Mouse (Mus musculus): ENCODE results near the gene Ushbp1. TPM values are rescaled to one million over a fixed set of nuclear protein-coding genes. Genes with fewer than 3 reads are reported as not detected.
A peak's percentile ranks its signal among the peaks of the same experiment; 100 is the strongest.

Gene Ushbp1
- total RNA-seq (2012; rRNA removed) (0.04 TPM in 1 of 2 replicates, not detected in the other), polyA plus RNA-seq (2012; ENCODE audit: insufficient read depth in 1 of 2, insufficient read length in 2 of 2, low read depth in 1 of 2, low replicate concordance in 2 of 2, missing spikeins in 1 of 2) (under 1 TPM in 1 of 2 experiments, not detected in 1; 0.07 TPM)

GRCm38 (mm10) chr8:71395629-71396028, at the start of gene Ushbp1:
Gene Ushbp1 (minus strand): TSS chr8:71395802.
- H3K36me3 ChIP-seq (ENCODE audit: control insufficient read depth in 1 of 2, insufficient read depth in 2 of 2, low read length in 2 of 2) = peaks cover 0 to 8% of the 10 kb centered on the region in 2 experiments; a peak in 2 of 4 replicates
- peaks cover 4% of the 10 kb centered on the region; the same call in 1 of the 2 replicates for H3K79me2 ChIP-seq (ENCODE audit: control insufficient read depth, insufficient read depth, low read length, poor library complexity)
- H3K27me3 ChIP-seq (ENCODE audit: control insufficient read depth in 1 of 2, insufficient read depth in 2 of 2, low read length in 2 of 2) = no peaks in the 10 kb centered on the region
- no peak for DNase-seq (ENCODE audit: low read depth, low spot score)
- TF ChIP-seq HCFC1 (IDR thresholded peaks at IDR 0.05; ENCODE audit: low read depth, low read length) (no peak), GATA1 (IDR thresholded peaks at IDR 0.05; ENCODE audit: low read depth, low read length) (no peak), MYB (IDR thresholded peaks at IDR 0.05; ENCODE audit: low read depth, low read length) (no peak)
- no peaks in the 10 kb centered on the region for H3K9me3 ChIP-seq (replicated peaks; ENCODE audit: insufficient read depth, low read length)
- peak within 1 kb of the TSS; percentile 50 to 54 for H3K4me3 ChIP-seq (ENCODE audit: control insufficient read depth in 1 of 2, insufficient read depth in 1 of 2, low read depth in 2 of 2, low read length in 2 of 2)
- peaks cover 0 to 7% of the 10 kb centered on the region in 2 experiments; a peak in 2 of 4 replicates for H3K4me1 ChIP-seq (ENCODE audit: control insufficient read depth in 1 of 2, insufficient read depth in 2 of 2, low read length in 2 of 2)
- peak within 1 kb of the TSS; percentile 70 for H3K9ac ChIP-seq (ENCODE audit: control insufficient read depth, low read depth, low read length, poor library complexity, severe bottlenecking)
- H3K27ac ChIP-seq (ENCODE audit: control insufficient read depth, low read depth, low read length) = peak within 1 kb of the TSS; percentile 70

DNA sequence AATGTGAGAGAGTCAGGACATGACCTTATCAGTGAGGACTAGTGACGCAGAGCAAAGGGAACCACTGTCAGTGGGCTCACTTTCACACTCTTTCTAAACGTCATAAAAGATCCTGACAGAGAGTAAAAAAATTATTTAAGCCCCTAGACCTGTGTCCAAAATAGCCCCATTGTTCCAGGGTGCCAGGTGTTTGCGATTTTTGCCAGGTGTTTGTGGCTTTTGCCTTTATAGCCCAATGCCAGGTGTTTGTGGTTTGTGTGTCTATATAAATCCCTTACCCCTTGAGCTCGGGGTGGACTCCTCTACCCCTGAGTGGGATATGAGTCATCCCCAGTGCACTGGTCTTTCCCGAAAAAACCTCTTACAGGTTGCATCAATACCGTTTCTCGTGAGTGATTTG, 49.5 kb upstream of the Ushbp1 start:
- no peak overlapping the region for H3K27ac ChIP-seq (ENCODE audit: control insufficient read depth, low read depth, low read length)
- no peaks in the 10 kb centered on the region for H3K9me3 ChIP-seq (replicated peaks; ENCODE audit: insufficient read depth, low read length)
- no peaks in the 10 kb centered on the region for H3K79me2 ChIP-seq (ENCODE audit: control insufficient read depth, insufficient read depth, low read length, poor library complexity)
- H3K27me3 ChIP-seq (ENCODE audit: control insufficient read depth in 1 of 2, insufficient read depth in 2 of 2, low read length in 2 of 2) = peaks cover 0 to 10% of the 10 kb centered on the region in 2 experiments; a peak in 2 of 4 replicates
- H3K9ac ChIP-seq (ENCODE audit: control insufficient read depth, low read depth, low read length, poor library complexity, severe bottlenecking) = no peak overlapping the region
- no peaks in the 10 kb centered on the region for H3K4me1 ChIP-seq (ENCODE audit: control insufficient read depth in 1 of 2, insufficient read depth in 2 of 2, low read length in 2 of 2)
- DNase-seq (ENCODE audit: low read depth, low spot score) = no peak
- TF ChIP-seq MXI1 (IDR thresholded peaks at IDR 0.05; ENCODE audit: low read depth, low read length) (no peak), EP300 (IDR thresholded peaks at IDR 0.05; ENCODE audit: low read depth in 1 of 2, low read length in 2 of 2) (no peak), MAZ (IDR thresholded peaks at IDR 0.05; ENCODE audit: low read depth, low read length) (no peak), ETS1 (IDR thresholded peaks at IDR 0.05; ENCODE audit: low read depth, low read length) (no peak), CHD1 (IDR thresholded peaks at IDR 0.05; ENCODE audit: low read depth, low read length) (no peak), ZC3H11A (IDR thresholded peaks at IDR 0.05; ENCODE audit: low read depth, low read length) (no peak), ZNF384 (IDR thresholded peaks at IDR 0.05; ENCODE audit: low read depth, low read length) (no peak), SMC3 (IDR thresholded peaks at IDR 0.05; ENCODE audit: low read depth, low read length) (no peak), USF1 (IDR thresholded peaks at IDR 0.05; ENCODE audit: low read depth, low read length) (no peak), NRF1 (IDR thresholded peaks at IDR 0.05; ENCODE audit: insufficient read depth, low read depth, low read length, poor library complexity, severe bottlenecking) (no peak), MYB (IDR thresholded peaks at IDR 0.05; ENCODE audit: low read depth, low read length) (no peak), CHD2 (IDR thresholded peaks at IDR 0.05; ENCODE audit: low read length) (no peak), RCOR1 (IDR thresholded peaks at IDR 0.05; ENCODE audit: low read depth, low read length) (no peak), NELFE (IDR thresholded peaks at IDR 0.05; ENCODE audit: low read depth, low read length) (no peak), MYC (IDR thresholded peaks at IDR 0.05; ENCODE audit: low read depth, low read length) (no peak), RAD21 (IDR thresholded peaks at IDR 0.05; ENCODE audit: low read depth, low read length) (no peak)
- no peaks in the 10 kb centered on the region for H3K36me3 ChIP-seq (ENCODE audit: control insufficient read depth in 1 of 2, insufficient read depth in 2 of 2, low read length in 2 of 2)
- no peak overlapping the region for H3K4me3 ChIP-seq (ENCODE audit: control insufficient read depth in 1 of 2, insufficient read depth in 1 of 2, low read depth in 2 of 2, low read length in 2 of 2)

All from MEL (cell line).